ENCODE assay signal across 15 mouse cellular contexts in genomic region chr14:118657673-118658327, GRCm38 (mm10). TPM values are rescaled to one million over a fixed set of nuclear protein-coding genes. Genes with fewer than 3 reads are reported as not detected.
A peak's percentile ranks its signal among the peaks of the same experiment; 100 is the strongest.
DNase-seq lines count a peak whose midpoint lies in the region; ATAC-seq and TF ChIP-seq lines count a peak whose summit lies in the region.
"Had no signal": no experiment of that assay in that cellular context is flagged by ENCODE, and none has a peak within 500 bp of the region (broad histone marks: within the 10 kb centered on the region; RNA-seq: fewer than 3 reads in every experiment).

No protein-coding gene starts in this region.

- WGBS in kidney, embryonic 15.5 days, result 36% methylated on average over 20 of the region's 20 CpGs
- WGBS in forebrain, embryonic 14.5 days, result 57% methylated on average over 20 of the region's 20 CpGs

- 0 out of 2 replicates have a peak overlapping the region, but pooled peaks have one; percentile 19 for H3K4me2 ChIP-seq in kidney, embryonic 15.5 days
- no peak overlapping the region for H3K4me2 ChIP-seq in forebrain, embryonic 14.5 days (ENCODE audit: low read length)
- H3K4me2 ChIP-seq: embryonic facial prominence, embryonic 13.5 days; neural tube, embryonic 15.5 days had no signal

- H3K9me3 ChIP-seq in kidney, embryonic 15.5 days (replicated peaks), result no peaks in the 10 kb centered on the region
- no peaks in the 10 kb centered on the region for H3K9me3 ChIP-seq in E14TG2a.4 (ENCODE audit: low read length)
- no peaks in the 10 kb centered on the region for H3K9me3 ChIP-seq in forebrain, embryonic 14.5 days (replicated peaks; ENCODE audit: control insufficient read depth, low read length)
- H3K9me3 ChIP-seq: embryonic facial prominence, embryonic 13.5 days; G1E; megakaryocyte, embryonic 14.5 days; neural tube, embryonic 15.5 days had no signal

- no peak overlapping the region for H3K9ac ChIP-seq in kidney, embryonic 15.5 days
- no peak overlapping the region for H3K9ac ChIP-seq in forebrain, embryonic 14.5 days (ENCODE audit: low read length)
- H3K9ac ChIP-seq: embryonic facial prominence, embryonic 13.5 days; neural tube, embryonic 15.5 days had no signal

- no peak for DNase-seq in kidney, adult 8-10 months
- DNase-seq in fat pad, adult 2 months (ENCODE audit: extremely low read depth, low read depth, low spot score), result peak; percentile 76
- no peak for DNase-seq in heart, postnatal 14 days
- no peak for DNase-seq in forebrain, embryonic 14.5 days (ENCODE audit: low spot score)
- no peak for DNase-seq in gastrocnemius, adult 2 months
- DNase-seq: adrenal gland, postnatal 25 days; cerebellum, adult 8-10 months; right cerebral cortex, postnatal 4 days had no signal

- H3K27ac ChIP-seq in kidney, embryonic 15.5 days, result peak overlapping the region; percentile 84
- no peak overlapping the region for H3K27ac ChIP-seq in forebrain, embryonic 14.5 days (ENCODE audit: low read depth, low read length)
- no peak overlapping the region for H3K27ac ChIP-seq in gastrocnemius, adult 2 months
- H3K27ac ChIP-seq: embryonic facial prominence, embryonic 13.5 days; neural tube, embryonic 15.5 days had no signal

- peak; percentile 67 for ATAC-seq in kidney, embryonic 15.5 days (replicated peaks; ENCODE audit: low FRiP score)
- ATAC-seq in megakaryocyte progenitor cell, adult 5-6 weeks (replicated peaks; ENCODE audit: poor library complexity), result peak; percentile 10; the same call in 1 of the 2 replicates
- no peak for ATAC-seq in forebrain, embryonic 14.5 days

- no peak overlapping the region for H3K4me3 ChIP-seq in kidney, embryonic 15.5 days (replicated peaks)
- peak overlapping the region; percentile 32; the same call in 1 of the 2 replicates for H3K4me3 ChIP-seq in E14TG2a.4 (replicated peaks; ENCODE audit: low read length)
- no peak overlapping the region for H3K4me3 ChIP-seq in forebrain, embryonic 14.5 days (ENCODE audit: low read depth, low read length)
- H3K4me3 ChIP-seq in gastrocnemius, adult 2 months, result no peak overlapping the region
- H3K4me3 ChIP-seq: embryonic facial prominence, embryonic 13.5 days; megakaryocyte, embryonic 14.5 days; neural tube, embryonic 15.5 days had no signal

- H3K27me3 ChIP-seq in kidney, embryonic 15.5 days, result no peaks in the 10 kb centered on the region
- no peaks in the 10 kb centered on the region for H3K27me3 ChIP-seq in E14TG2a.4 (ENCODE audit: insufficient read depth, low read length)
- no peaks in the 10 kb centered on the region for H3K27me3 ChIP-seq in forebrain, embryonic 14.5 days (replicated peaks; ENCODE audit: control insufficient read depth, insufficient read depth, low read length)
- H3K27me3 ChIP-seq: embryonic facial prominence, embryonic 13.5 days; megakaryocyte, embryonic 14.5 days; neural tube, embryonic 15.5 days had no signal

- H3K36me3 ChIP-seq in kidney, embryonic 15.5 days, result no peaks in the 10 kb centered on the region
- H3K36me3 ChIP-seq in E14TG2a.4 (ENCODE audit: insufficient read depth, low read length), result peaks cover 75% of the 10 kb centered on the region
- no peaks in the 10 kb centered on the region for H3K36me3 ChIP-seq in forebrain, embryonic 14.5 days (ENCODE audit: control insufficient read depth, insufficient read depth, low read length)
- H3K36me3 ChIP-seq: embryonic facial prominence, embryonic 13.5 days; neural tube, embryonic 15.5 days had no signal

- TF ChIP-seq CTCF in E14TG2a.4 (conservative IDR thresholded peaks at IDR 0.05; ENCODE audit: low read length), result no peak
- TF ChIP-seq CTCF in gastrocnemius, adult 2 months (IDR thresholded peaks at IDR 0.05), result no peak

- intact Hi-C loops in heart, postnatal 14 days (cut with DNase I), result loop anchor here (5.0 kb wide), 1 partner anchor 35 kb away; no protein-coding TSS in a partner anchor
- intact Hi-C loops in gastrocnemius, adult 2 months (cut with DNase I), result no loop called here

- peaks cover 42% of the 10 kb centered on the region for H3K4me1 ChIP-seq in kidney, embryonic 15.5 days
- H3K4me1 ChIP-seq in E14TG2a.4 (replicated peaks; ENCODE audit: low read depth, low read length), result peaks cover 70% of the 10 kb centered on the region
- H3K4me1 ChIP-seq in forebrain, embryonic 14.5 days (ENCODE audit: control insufficient read depth, insufficient read depth, low read length), result no peaks in the 10 kb centered on the region

RNA-seq across cellular contexts. Expression of gene Abcc4, which starts 48.2 kb away (rescaled TPM):
- 7.3 and 7.9 TPM in 2 replicates for polyA plus RNA-seq in kidney, embryonic 15.5 days (2015; fragmentation: Nextera tagmentation; extraction: Ambion mirVana)
- total RNA-seq in megakaryocyte progenitor cell, adult 5-6 weeks (2015), result 38.3 and 41.5 TPM in 2 replicates
- 33.7 and 37.0 TPM in 2 replicates for total RNA-seq in megakaryocyte progenitor cell, adult 5-6 weeks (2017)
- total RNA-seq in heart, postnatal 14 days (2021), result 1 to 10 TPM; 9.6 to 9.9 TPM
- 1.0 and 1.3 TPM in 2 replicates for polyA plus RNA-seq in forebrain, embryonic 14.5 days (2014; fragmentation: Nextera tagmentation; extraction: Ambion mirVana)
- total RNA-seq in gastrocnemius, adult 2 months (2021), result 10 to 100 TPM; 10.1 to 12.2 TPM
